Mouse (Mus musculus) cerebellum, adult 8-10 months (tissue): ENCODE measurements around the gene Sap30l.
A peak's percentile ranks its signal among the peaks of the same experiment; 100 is the strongest.
"Not testable (repeated sequence)": the region's sequence is repeated elsewhere in the genome, so short reads cannot be mapped to it uniquely, and the experiment has no call there.

Experiments
- DNase-seq: peaks from one replicate; pipeline ENCODE4 v3.0.0; 2022

Gene Sap30l

DNA sequence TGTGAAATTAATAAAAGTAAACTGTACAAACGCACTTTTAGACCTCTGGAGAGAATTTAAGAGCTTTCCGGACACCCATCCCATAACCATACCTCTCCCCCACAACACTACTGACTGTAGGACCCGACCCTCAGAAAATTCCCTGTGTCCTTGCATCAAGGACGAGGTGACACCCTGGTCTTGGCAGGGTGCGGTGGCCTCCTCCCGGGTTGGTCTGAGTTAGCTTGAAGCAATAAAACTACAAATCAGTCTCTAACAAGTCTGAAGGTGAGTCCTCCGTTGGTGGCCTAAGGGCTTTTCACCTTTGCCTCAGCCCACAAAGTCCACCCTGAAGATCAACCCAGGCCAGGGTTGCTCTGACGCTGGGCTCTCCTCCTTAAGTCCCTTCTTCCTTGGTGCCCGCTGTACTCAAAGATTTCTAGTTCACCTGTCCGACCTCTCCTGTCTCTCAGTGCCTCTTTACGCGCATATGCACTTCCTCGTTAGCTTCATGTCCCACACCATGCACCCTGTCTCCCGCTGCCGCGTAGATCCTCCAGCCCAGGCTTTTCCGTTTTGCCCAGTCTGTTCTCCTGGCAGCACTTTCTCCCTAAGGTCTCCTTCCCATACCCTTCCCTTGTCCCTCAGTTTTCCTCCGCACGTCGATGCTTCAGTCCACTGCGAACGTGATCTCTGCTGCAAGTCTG is 1.0 kb upstream of the Sap30l start:
- DNase-seq, result no peak

DNA sequence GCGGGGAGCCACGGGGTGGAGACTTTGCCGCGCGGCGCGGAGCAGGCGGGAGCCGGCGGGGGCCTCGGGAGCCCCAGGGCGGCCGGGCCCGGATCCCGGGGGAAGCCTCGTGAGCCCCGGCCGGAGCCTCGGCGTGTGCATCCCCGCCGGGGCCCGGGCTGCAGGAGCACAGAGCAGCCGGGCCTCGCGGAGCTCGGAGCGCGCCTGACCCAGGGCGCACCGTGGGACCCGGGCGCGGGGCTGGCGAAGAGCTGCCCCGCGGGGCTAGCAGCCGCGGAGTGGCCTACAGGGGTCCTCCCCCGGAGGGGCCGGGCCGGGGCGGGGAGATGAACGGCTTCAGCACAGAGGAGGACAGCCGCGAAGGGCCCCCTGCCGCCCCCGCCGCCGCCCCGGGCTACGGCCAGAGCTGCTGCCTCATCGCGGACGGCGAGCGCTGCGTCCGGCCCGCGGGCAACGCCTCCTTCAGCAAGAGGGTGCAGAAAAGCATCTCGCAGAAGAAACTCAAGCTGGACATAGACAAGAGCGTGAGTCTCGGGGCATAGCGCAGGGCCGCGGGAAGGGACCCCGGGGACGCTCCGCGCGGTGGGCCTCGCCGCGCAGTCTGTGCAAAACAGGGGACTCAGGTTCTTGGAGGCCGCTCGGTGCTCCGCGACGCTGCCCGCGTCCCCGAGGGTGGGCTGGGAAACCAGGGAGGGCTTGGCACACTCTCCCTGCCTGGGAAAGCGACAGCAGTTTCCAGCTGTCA is 501 bp downstream of the Sap30l start:
- peak; percentile 46 for DNase-seq

DNA sequence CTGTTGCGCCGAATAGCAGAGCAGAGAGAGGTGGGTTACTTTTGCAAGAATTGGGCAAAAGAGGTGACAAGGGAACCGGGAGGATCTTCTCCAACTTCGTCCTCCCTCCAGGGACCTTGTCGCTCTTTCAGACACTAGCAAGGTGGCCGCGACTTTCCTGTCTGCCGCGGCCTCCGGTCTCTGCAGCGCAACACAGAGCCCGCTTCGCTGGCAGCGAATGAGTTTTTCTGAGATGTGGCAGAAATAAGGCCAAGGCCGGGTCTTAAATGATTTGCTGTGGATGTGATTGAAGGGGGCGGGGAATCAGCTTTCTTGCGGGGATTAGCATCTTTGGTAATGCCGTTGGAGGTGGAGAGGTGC is 1.1 kb downstream of the Sap30l start:
- DNase-seq, result peak; percentile 19

DNA sequence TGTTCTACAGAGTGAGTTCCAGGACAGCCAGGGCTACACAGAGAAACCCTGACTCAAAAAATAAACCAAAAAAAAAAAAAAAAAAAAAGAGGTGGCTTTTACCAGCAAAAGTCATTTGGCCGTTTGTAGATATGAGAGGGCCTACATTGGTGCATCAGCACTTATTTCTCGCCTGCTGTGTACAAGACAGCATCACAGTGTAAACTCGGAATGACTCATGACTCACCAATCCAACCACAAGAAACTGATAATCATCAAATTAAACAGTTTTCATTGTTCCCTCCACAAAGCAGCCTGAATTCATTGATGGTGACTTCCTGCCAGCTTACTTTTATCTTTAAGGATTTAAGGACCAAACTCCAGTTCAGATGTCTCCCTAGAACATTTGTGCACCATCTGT is 3.6 kb downstream of the Sap30l start:
- no peak for DNase-seq

DNA sequence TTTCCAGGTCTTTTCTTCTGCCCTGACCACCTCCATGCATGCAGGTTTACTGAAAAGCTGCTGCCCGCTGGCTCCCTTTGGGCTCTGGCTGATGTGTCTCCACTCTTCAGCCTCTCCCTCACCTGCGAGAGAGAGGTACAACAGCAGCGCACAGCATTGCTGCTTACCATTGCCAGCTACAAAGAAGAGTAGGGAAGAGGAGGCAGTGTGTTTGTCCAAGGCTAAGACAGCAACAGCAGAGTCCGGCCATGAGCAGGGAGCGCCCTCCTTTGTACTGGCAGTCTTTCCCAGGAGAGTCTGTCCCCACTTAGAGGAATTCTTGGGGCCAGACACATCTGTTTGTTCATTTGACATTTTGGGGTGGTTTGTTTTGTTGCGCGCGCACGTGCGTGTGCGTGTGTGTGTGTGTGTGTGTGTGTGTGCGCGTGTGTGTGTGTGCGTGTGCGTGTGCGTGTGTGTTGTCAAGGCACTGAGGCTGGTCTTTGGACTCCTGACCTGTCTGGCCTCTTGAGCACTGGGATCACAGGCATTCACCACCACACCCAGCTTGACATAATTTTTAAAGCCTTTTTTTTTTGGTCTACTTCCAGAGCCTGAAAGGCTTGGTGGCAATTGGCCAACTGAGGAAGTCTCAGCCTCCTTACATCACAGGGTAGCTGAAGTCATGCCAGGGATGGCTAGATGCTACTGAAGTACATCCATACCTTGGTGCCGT is 7.7 kb downstream of the Sap30l start:
- DNase-seq, result no peak

DNA sequence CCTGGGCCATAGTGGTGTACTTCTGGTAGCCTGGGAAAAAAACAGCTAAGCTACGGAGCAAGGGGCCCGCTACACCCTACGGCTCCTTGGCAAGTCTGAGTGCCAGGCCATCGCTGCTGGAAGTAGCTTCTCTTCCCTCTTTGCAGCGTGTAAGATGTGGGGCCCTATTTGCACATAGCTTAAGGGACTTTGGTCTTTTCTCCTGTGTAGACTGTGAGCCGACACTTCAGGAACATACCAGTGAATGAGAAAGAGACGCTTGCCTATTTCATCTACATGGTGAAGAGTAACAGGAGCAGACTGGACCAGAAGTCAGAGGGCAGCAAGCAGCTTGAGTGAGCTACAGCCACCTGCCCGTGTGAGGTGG is 8.3 kb downstream of the Sap30l start:
- no peak for DNase-seq

DNA sequence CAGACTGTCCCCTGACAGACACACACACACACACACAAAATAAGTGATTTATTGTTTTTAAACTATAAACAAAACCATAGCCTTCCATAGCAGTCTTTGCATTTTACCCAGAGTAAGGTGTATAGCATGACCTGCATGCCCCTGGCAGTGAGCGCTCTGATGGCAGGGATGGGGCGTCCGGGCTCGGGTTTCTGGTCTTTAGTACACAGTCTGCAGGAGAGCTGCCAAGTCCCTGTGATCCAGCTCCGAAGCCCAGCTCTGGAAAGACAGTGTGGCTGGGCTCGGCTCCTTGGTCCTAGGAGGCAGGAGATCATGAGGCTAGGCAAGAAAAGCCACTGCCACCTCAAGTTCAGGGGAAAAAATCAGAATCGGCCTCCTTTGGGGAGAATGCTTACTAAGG is 9.6 kb downstream of the Sap30l start:
- no peak for DNase-seq

DNA sequence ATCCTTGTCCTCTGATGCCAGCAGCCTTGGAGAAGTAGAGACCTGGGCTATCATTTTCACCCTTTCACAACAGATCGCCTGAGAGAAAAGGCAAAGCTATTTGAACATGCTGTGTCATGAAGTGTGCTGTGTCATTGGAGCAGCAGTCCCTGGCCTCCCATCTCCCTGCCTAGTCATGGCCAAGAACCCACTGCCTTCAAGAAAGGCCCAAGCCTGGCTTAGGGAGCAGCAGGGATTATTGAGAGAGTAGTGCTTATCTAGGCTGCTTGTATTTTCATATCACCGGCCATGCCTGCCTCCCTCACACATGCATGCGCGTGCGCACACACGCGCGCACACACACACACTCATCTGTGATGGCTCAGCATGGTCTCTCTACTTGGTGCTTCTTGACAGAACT is 10.8 kb downstream of the Sap30l start:
- no peak for DNase-seq

DNA sequence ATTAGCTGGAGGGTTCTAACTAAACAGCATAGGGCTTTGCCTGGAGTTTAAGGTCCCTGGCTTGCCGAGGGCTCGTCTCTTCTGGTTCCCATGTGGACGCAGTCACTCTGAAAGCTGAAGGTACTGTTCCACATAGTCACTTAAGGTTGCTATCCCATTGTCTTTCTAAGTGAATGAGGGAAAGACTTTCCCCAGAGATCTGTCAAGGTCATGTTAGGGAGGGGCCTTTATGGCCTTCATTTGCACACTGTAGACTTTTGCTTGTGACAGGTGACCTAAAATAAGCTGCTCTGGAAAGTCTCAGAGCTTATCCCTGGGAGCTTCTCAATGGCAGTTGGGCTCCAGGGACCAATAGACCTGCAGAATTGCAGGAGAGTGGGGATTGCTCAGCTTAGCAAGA is 12.2 kb downstream of the Sap30l start:
- no peak for DNase-seq

DNA sequence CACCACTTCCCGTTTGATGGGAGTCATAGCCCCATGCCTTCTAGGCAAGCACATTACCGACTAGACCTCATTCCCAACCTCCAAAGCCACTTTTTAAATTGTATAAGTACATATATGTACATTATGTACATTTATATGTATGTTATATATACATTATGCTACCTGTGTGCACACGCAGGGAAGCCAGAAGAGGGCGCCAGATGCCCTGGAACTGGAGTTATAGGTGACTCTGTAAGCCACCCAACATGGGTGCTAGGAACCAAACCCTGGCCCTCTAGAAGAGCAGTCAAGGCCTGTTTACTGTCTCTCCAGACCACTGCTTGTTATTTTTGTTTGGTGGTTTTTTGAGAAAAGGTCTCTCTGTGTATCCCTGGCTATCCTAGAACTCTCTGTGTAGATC is 16.8 kb downstream of the Sap30l start:
- DNase-seq, result no peak

DNA sequence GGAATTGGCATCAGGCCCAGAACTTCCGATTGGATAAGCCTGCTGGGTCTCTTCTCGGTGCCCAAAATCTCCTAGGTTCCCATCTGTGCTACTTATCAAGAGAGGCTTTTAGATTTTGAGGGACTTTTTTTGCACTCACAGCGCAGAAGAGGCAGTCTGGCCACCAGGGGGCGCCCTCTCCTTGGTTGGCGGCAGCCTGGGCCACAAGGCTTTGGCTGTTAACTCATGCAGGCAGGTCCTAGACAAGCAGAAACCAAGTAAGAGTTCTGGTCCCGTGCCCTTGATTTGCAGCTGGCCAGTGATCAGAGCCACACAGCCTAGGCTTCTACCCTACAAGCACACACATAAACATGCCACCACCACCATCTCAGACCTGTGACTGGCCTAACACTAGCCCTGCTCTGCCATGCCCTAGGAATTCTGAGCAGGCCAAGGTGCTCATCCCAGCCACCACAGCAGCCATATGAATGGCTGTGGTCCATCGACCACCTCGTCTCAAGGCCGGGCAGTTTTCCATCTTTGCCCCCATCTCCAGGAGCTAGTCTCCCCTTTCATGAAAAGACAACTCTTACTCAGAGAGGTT is 18.7 kb downstream of the Sap30l start:
- DNase-seq, result peak; percentile 50

DNA sequence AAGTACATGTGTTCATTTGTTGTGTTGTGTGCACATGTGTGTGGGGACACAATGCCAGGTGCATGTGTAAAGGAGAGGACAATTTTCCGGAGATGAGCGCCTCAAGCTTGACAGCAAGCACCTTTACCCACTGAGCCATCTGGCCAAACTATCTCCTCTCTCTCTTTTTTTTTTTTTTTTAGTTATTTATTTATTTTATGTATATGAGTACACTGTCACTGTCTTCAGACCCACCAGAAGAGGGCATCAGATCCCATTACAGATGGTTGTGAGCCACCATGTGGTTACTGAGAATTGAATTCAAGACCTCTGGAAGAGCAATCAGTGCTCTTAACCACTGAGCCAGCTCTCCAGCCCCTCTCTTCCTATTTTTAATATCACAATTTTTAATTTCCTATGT is 21.7 kb downstream of the Sap30l start:
- not testable (repeated sequence) for DNase-seq

DNA sequence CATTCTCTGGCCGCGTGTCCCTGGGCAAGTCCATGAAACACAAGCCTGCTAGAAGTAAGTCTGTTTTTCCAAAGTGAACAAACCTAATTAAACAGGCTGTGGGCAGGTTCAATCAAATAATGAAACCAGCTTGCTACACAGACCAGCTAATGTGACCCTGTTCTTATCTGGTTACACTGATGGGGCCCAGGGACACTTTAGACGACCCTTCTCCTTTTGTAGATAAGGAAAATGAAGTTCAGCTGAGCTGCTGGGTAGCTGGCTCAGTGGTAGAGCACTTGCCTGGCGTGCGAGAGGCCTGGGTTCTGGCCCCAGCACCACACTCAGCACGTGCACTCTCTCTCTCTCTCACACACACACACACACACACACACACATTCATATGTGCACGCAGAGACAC is 22.3 kb downstream of the Sap30l start:
- no peak for DNase-seq

DNA sequence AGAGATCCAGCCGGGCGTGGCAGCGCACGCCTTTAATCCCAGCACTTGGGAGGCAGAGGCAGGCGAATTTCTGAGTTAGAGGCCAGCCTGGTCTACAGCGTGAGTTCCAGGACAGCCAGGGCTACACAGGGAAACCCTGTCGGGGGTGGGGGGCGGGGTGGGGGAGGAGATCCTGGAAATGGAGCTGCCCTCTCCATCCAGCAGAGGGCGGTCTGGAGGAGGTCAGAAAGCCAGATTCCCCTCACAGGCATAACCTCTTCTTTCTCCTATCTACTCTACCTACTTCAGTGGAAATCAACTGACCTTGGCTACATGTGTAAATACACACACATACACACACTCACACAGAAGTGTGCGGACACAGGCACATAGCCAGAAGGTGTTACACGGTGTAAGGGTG is 23.8 kb downstream of the Sap30l start:
- not testable (repeated sequence) for DNase-seq

DNA sequence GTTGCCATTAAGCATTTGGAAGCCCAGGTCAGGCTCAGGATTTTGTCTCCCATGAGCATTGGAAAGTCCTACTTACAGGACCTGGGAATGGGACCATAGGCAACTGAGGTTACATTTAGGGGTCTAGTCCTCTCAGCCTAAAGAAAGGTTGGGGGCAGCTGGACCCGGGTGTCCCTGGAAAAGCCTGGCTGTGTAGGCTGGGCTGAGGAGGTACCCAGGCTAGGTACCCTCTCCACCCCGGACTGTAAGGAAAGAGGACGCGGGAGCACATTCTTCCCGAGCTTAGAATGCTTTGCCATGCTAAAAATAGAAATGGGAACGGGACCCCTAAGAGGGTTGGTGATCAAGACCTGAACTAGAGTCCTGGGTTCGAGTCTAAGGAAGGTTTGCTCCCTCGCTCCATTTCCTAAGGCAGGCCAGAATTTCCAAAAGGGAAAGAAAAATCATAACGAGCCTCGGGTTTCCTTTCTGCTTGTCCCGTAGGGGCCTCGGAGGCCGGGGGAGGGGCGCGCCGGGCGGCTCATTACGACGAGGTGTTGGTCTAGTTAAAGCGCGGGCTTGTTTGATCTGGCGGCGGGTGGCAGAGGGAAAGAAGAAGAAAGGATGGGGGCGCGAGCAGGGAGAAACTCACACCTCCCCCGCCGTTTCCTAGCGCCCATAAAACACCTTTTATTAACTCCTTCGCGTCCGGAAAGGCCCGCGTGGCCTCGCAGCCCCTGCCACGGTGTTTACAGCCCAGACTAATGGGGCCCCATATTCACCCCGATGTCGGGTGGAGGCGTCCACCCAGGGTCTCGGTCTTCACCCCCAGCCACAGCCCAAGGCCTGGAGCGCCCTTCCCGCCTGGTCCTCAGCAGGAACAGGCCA is 25.8 kb downstream of the Sap30l start:
- DNase-seq, result no peak

DNA sequence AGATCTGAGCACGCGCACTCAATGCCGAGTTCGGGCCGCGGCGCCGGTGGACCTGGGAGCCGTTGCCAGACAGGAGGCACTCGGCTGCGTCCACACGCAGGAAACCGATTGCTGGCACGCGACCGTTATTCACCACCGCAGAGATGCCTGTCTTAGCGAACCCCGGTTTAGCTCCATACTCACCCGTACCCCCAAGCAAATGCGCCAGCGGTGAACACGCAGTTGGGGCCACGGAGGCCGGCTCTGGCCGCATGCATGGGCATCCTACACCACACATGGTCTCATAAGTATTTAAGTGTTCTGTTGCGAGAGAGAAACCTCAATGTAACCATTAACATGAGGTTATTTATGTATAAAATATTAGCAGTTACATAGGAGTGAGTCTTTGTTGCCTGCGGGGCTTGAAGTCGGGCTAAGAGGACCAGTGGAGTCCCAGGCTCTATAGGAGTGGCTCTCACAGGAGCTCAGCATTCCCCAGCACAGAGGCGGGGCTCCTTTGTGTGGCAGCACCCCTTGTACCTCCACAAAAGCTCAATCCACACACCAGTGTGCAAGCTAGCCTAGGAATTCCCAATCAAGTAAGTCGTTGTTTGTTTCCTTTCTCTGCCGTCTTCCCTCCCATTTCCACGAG is 26.6 kb downstream of the Sap30l start:
- DNase-seq, result no peak

DNA sequence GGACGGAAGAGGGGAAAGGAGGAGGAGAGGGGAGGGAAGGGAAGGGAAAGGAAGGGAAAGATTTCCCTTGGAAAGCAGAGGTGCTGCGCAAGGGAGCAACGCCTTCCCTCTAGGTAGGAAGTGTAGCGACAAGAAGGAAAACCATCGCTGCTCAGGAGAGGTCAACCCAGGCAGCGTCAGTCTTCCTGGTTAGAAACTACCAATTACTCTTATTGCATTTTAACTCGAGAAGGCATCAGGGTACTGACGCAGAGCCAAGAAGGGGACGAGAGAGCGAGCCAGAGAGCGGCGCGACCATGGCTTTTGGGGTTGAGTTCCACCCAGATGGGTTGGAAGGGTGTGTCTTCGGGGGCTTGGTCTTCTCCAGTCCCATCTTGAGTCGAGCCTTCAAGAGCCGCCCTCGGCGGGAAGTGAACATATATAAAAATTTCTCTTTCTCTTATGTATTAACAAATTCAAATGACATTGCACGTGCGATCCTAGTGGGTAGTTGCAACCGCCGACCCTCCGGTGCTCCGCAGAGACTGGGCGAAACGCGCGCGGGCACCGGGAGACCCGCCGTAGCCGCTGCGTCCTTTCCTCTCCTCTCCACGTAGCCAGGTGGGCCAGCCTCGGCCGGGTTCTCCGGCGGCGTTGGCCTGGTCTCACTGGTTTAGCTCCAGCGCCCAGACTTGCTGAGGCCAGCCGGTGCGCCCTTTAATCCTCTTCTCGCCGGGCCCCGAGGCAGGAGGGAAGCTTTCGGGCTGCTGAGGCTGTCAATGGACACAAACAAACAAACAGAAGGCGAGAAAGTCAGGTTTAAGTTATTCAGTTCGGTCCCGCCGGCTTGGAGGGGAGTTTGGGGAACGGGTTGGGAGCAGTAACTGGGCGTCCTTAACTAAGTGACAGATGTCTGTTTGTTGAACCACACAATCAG is 27.8 kb downstream of the Sap30l start:
- DNase-seq, result no peak

DNA sequence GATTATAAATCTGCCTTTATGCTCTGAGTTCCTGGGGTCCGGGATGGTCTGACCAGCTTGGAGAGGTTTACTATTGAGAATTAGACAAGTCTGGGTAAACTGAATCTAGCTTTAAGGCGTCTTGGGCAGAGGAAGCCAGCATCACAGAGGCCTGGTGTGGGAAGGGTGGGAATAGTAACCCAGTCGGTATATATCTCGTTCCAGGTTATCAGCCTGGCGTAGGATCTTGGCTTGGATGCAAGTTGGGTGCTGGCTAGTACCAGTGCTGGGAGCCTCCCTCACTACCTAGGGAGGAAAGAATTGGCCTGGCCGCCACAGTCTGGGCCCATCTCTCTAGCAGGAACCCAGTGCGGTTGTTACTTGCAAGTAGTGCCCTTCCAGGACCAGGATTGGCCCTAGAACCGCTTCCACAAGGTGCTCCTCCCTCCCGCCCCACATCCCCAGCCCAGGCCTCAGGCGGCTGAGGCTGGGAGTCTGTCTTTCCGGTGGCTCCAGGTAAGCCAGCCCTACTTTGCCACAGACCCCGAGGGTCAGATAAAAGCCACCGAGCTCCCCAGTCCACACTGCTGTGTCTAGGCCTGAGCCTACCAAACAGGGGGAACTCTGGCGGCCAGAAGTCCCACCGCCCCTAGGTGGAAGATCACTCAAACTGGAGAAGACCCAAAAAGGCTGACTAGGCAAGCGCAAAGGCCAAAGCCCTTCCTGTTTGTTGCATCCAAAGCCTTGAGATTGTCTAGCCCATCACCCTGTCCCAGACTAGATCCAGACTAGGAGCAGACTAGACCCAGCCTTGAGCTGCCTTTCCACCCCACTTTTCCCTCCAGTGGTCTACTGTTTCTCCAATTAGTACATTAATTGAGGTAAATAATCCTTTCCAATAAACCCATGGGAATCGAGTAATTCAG is 28.7 kb downstream of the Sap30l start:
- no peak for DNase-seq

DNA sequence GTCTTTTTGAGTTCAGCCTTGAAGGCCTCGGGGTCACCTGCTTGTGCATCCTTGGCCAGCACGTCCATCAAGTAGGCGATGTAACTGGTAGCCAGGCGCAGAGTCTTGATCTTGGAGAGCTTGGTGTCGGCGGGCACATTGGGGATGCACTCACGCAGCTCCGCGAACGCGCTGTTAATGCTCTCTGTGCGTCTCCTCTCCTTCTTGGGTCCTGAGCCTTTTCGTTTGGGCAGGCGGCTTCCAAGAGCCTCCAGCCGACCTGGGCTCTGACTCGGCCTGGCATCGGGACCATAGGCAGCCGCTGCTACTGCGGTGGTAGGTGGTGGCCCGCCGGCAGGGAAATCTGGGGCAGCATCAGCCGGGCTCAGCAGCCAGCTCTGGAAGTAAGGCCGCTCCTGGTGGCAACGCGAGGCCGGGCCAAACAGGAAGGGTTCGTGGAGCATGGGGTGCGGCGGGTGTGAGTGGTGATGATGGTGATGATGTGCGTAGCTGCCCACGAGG is 29.9 kb downstream of the Sap30l start:
- no peak for DNase-seq

DNA sequence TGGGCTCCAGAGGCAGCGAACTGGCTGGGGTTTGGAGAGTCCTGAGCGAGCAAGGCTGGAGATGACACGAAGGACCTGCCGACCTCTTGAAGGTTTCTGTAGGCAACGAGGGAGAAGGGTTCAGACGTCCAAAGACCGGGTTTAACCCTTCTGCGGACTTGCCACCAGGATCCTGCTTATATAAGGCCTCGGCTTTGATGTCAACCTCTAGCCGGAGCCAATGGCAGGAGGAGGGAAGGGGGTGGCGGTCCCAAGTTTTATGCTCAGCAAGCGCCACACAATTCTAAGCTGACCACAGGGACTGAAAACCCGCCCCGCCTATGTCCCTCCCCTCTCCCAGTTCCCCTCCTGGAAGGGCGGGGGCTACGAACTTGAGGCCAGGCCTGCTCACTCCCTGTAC is 30.4 kb downstream of the Sap30l start:
- no peak for DNase-seq
